Mouse (Mus musculus) cortical plate, adult 2 months (tissue): ENCODE results near the gene Arl6ip4. TPM values are rescaled to one million over a fixed set of nuclear protein-coding genes. Genes with fewer than 3 reads are reported as not detected.
A peak's percentile ranks its signal among the peaks of the same experiment; 100 is the strongest.

Experiments
- H3K27ac ChIP-seq: fragments of 200-500 bp; 2 replicates; pipeline ENCODE4 v1.5.1; 2012; ENCODE audit warnings: low read length, control low read depth, inconsistent platforms; ENCODE audit not compliant: insufficient read depth
- H3K4me1 ChIP-seq: fragments of 200-500 bp; 2 replicates; pipeline ENCODE4 v1.6.1; 2011; ENCODE audit warnings: low read length; ENCODE audit not compliant: control insufficient read depth, insufficient read depth
- H3K4me3 ChIP-seq: fragments of 200-500 bp; 2 replicates; pipeline ENCODE4 v1.5.1; 2011; ENCODE audit warnings: mild to moderate bottlenecking, low read length, control low read depth; ENCODE audit not compliant: insufficient read depth
- CTCF ChIP-seq: fragments of 200-500 bp; IDR thresholded peaks from 2 replicates; pipeline ENCODE4 v1.5.1; 2011; ENCODE audit warnings: mild to moderate bottlenecking, control low read depth, low read length; ENCODE audit not compliant: insufficient read depth; ENCODE audit errors: extremely low read depth
- POLR2A ChIP-seq: fragments of 200-500 bp; IDR thresholded peaks from 2 replicates; pipeline ENCODE4 v1.6.1; 2011; ENCODE audit warnings: mild to moderate bottlenecking, low read length, control low read depth; ENCODE audit not compliant: insufficient read depth; ENCODE audit errors: extremely low read depth
- polyA plus RNA-seq: library from polyadenylated mRNA; depleted of rRNA; stranded (reverse); fragments of >200 nt; gene quantifications from 2 replicates; pipeline ENCODE4 v1.2.3, GENCODE M21; 2012

Gene Arl6ip4
- polyA plus RNA-seq, 1 experiment, result 72.5 TPM

- H3K4me1 ChIP-seq, result no peaks in the 10 kb centered on the region; the same call in 1 of the 2 replicates
- H3K27ac ChIP-seq, result no peak overlapping the region
- peak overlapping the region; percentile 94 for H3K4me3 ChIP-seq
Observed at GRCm38 (mm10) chr5:124111077-124111741, 4.7 kb upstream of the Arl6ip4 start.

GRCm38 (mm10) chr5:124111742-124112497 lies 4.0 kb upstream of the Arl6ip4 start, which contains the start of gene Ogfod2:
Ogfod2 (plus strand) TSS chr5:124112297.
- peak within 1 kb of the TSS; percentile 94 for H3K4me3 ChIP-seq
- no peaks in the 10 kb centered on the region; the same call in 1 of the 2 replicates for H3K4me1 ChIP-seq
- H3K27ac ChIP-seq, result peak within 1 kb of the TSS; percentile 68
- TF ChIP-seq POLR2A, result peak; percentile 50; the same call in 1 of the 2 replicates
- no peak for TF ChIP-seq CTCF

More at GRCm38 (mm10) chr5:124111077-124111741, 4.7 kb upstream of the Arl6ip4 start:
- TF ChIP-seq POLR2A (no peak), CTCF (peak; percentile 61)

DNA sequence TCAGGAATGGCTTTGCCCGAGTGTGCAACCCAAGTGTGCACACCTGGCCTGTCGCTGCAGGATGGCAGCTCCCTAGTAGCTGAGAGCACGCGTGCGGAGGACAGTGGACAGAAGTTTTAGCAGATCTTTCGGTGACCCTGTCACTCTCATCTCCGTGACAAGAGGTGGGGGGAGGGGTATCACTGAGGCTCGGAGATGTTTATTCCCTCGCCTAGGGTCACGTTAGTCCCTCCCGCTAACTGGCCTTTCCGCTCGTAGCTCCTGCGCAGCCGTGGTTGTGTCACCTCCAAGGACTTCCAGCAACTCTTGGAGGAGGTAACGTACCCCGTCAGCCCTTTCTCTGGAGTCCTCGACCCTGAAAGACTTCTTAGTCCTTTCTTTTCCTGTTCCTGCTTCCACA lies 3.4 kb upstream of the Arl6ip4 start:
- Histone ChIP-seq H3K4me3 (peak overlapping the region; percentile 94), H3K4me1 (no peaks in the 10 kb centered on the region; the same call in 1 of the 2 replicates), H3K27ac (peak overlapping the region; percentile 33; the same call in 1 of the 2 replicates)
- TF ChIP-seq POLR2A, result no peak
- TF ChIP-seq CTCF, result no peak

- Histone ChIP-seq H3K4me3 (peak overlapping the region; percentile 94), H3K4me1 (no peaks in the 10 kb centered on the region; the same call in 1 of the 2 replicates), H3K27ac (0 out of 2 replicates have a peak overlapping the region, but pooled peaks have one; percentile 33)
- TF ChIP-seq POLR2A (no peak), CTCF (peak; percentile 40; the same call in 1 of the 2 replicates)
Observed at GRCm38 (mm10) chr5:124113030-124113429, 2.9 kb upstream of the Arl6ip4 start.

GRCm38 (mm10) chr5:124114276-124115025 lies 1.4 kb upstream of the Arl6ip4 start:
- Histone ChIP-seq H3K4me1 (no peaks in the 10 kb centered on the region; the same call in 1 of the 2 replicates), H3K4me3 (no peak overlapping the region), H3K27ac (no peak overlapping the region)
- no peak for TF ChIP-seq POLR2A
- no peak for TF ChIP-seq CTCF

DNA sequence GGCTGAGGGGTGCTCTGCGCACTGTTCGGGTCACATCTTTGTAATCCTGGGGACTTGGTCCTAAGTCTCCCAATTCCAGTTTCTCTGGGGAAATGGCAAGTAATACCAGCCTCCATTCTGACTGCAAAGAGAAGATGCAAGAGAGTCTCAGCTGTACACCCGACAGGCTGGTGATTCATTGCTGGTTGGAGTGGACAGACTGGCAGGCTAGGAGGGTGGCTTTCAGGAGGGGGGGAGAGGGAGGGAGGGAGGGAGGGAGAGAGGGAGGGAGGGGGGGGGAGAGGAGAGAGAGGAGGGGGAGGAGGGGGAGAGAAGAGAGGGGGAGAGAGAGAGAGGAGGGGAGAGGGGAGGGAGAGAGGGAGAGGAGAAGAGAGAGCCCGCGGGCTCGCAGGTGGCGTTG lies 358 bp upstream of the Arl6ip4 start:
- Histone ChIP-seq H3K4me1 (no peaks in the 10 kb centered on the region; the same call in 1 of the 2 replicates), H3K4me3 (peak overlapping the region; percentile 84)
- TF ChIP-seq CTCF (no peak), POLR2A (no peak)

DNA sequence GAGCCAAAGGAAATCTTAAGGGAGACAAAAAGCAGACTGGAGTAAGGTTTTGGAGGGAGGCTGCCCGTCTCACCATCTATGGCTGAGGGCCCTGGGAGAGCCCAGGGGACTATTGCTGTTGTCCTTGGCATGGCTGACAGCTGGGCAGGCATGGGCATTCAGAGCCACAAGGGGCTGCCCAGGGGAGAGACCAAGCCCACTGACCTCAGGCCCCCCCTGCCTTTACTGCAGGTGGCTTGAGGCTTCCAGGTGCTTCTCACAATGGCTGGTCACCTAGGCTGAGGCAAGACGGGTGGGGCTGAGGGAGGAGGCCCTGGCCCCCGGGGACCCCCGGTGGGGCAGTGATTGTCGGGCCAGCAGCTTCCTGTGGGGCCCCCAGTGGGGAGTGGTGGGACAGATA lies 3.3 kb downstream of the Arl6ip4 start:
- Histone ChIP-seq H3K4me3 (no peak overlapping the region), H3K27ac (no peak overlapping the region)
- no peak for TF ChIP-seq POLR2A

More for the DNA sequence above, 358 bp upstream of the Arl6ip4 start:
- no peak overlapping the region for H3K27ac ChIP-seq

GRCm38 (mm10) chr5:124122357-124122756 lies 6.5 kb downstream of the Arl6ip4 start:
- H3K4me3 ChIP-seq, result no peak overlapping the region
- H3K4me1 ChIP-seq, result no peaks in the 10 kb centered on the region
- H3K27ac ChIP-seq, result no peak overlapping the region
- TF ChIP-seq POLR2A, result no peak
- no peak for TF ChIP-seq CTCF

More for the DNA sequence above, 3.3 kb downstream of the Arl6ip4 start:
- no peaks in the 10 kb centered on the region for H3K4me1 ChIP-seq

GRCm38 (mm10) chr5:124125093-124125492 lies 9.2 kb downstream of the Arl6ip4 start:
- Histone ChIP-seq H3K27ac (no peak overlapping the region), H3K4me3 (no peak overlapping the region), H3K4me1 (no peaks in the 10 kb centered on the region)
- TF ChIP-seq POLR2A (no peak), CTCF (no peak)
